Mouse (Mus musculus) bone marrow, adult 2 months (tissue): ENCODE results near the gene 2900026A02Rik.

Experiments
- CTCF ChIP-seq: fragments of 200-500 bp; IDR thresholded peaks from 2 replicates; pipeline ENCODE4 v1.5.1; 2011; ENCODE audit warnings: low read length, control low read depth; ENCODE audit not compliant: control insufficient read depth, insufficient read depth
- POLR2A ChIP-seq: fragments of 200-500 bp; IDR thresholded peaks from 2 replicates; pipeline ENCODE4 v1.6.1; 2011; ENCODE audit warnings: low read depth, mild to moderate bottlenecking, control low read depth, low read length, borderline replicate concordance; ENCODE audit not compliant: control insufficient read depth

- TF ChIP-seq POLR2A (no peak), CTCF (no peak)
These were observed 138.5 kb downstream of the 2900026A02Rik start for GRCm38 (mm10) chr5:113082356-113083168.
